Mouse (Mus musculus) heart, postnatal 4 days (tissue): ENCODE measurements at regions not wholly inside any gene's neighbourhood (a gene's known extent, or its start where the extent isn't known, plus 50 kb on each side); places are given as distances from the start of the nearest gene placed in this dataset.

Source experiments
- DNase-seq: peaks from one replicate; pipeline ENCODE4 v3.0.0; 2021

DNA sequence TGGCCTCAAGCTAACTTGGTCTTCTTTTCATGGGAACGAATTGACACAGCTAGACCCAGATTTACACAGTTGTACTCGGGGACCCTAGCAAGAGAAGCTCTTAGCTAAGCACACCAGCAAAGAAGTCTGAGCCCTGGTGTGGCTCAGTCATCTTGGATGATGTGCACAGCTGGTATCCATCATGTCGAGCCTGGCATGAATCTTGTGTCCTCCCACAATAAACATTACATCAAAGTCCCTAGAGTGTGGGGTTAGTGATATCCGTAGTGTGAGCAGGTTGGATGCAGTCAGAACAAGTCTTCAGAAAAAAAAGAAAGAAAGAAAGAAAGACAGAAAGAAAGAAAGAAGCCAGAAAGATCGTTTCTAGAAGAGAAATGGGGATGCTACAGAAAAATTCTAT, 52.1 kb upstream of the Hmcn1 start:
- peak; percentile 59 for DNase-seq

DNA sequence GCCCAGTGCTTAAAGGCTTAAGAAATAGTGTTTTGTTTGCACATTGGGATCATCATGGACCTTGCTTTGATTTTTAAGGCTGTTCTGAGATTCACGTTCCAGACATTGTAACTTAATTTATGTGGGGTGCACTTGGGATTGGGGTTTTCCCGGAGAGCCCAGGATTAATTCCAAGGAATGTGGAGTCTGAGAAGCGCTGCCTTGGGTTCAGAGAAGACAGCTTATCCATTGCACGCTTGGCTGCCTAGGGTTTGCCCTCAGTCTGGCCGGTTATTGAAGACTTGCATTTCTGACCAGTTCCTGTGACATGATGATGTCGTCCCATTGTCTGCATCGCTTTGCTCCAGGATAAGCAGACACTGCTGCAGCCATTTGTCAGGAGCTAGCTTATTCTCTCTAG, 53.4 kb upstream of the Hmcn1 start:
- DNase-seq: no peak

DNA sequence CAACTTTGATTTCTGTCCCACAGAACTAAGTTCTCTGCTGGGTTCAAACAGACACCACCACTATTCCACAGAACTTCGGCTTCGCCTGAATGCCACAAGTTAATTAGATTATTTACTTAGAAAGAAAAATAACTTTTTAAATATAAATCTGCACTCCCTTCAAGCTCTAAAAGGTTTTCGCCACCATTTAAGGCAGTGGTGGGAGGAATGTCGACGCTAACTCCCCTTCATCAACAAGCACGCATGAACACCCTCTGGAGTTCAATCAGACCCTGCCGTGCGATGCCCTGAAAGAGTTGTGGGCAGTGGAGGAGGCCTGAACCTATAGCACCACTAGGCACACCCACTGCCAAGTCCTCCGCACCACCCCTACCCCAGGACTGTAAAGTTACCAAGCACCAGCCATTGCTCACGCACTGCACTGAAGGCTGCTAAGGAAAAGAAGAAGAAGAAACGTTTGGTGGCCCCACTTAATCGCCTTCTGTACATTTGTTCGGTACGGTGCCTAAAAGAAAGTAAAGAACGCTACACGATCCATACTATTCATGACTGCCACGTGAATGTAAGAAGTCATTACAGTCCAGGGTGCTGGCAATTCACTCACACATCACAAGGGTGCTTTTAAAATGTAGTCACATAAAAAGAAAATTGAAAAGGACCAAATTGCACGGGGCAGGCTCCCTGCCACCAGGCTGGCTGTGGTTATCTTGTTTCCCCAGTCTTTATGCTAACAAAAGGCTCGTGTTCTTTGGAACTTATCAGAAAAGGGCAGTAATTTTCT, 56.7 kb upstream of the Hmcn1 start:
- no peak for DNase-seq

DNA sequence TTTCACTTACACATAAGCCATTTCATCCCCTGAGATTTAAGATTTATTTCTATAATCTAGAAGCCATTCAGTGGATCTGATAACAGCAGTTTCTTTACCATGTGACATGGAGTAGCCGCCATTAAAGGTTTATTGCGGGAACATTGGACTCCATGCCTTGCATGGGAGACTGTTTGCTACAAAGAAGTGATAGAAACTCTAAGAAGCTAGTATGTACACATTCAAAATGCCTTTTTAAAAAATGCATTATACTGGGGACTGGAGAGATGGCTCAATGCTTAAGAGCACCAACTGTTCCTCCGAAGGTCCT, 57.2 kb upstream of the Hmcn1 start:
- DNase-seq: no peak

DNA sequence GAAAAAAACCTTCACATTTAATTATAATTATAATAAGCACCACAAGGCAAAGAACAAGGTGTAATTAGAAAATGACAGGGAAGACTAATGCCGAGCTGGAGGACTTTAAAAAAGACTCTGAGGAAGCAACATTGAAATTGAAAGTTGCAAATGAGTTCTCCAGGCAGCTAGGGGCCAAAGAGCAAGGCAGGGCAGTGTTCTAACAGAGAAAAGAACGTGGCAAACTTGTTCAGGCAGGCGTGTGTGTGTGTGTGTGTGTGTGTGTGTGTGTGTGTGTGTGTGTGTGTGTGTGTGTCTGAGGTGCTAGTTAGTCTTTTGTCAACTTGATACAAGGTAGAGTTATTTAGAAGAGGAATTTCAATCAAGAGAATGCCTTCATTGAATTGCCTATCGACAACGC, 60.0 kb upstream of the Hmcn1 start:
- DNase-seq: no peak

DNA sequence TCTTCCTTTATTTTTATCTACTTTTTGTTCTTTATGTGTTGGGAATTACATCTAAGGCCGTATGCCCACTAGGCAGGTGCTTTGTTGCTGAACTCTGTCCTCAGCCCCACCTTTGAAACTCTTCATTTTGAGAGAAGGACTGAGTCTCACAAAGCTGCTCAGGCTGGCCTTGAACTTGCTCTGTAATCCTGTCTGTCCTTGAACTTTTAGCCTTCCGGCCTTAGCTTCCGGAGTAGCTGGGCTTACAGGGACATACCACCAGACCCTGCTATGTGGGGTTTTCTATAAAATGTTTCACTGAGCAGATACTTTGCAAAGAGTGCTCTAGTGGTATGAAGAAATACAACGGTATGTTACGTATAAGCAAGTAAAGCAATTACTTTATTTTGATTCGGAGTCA, 62.2 kb upstream of the Hmcn1 start:
- no peak for DNase-seq

DNA sequence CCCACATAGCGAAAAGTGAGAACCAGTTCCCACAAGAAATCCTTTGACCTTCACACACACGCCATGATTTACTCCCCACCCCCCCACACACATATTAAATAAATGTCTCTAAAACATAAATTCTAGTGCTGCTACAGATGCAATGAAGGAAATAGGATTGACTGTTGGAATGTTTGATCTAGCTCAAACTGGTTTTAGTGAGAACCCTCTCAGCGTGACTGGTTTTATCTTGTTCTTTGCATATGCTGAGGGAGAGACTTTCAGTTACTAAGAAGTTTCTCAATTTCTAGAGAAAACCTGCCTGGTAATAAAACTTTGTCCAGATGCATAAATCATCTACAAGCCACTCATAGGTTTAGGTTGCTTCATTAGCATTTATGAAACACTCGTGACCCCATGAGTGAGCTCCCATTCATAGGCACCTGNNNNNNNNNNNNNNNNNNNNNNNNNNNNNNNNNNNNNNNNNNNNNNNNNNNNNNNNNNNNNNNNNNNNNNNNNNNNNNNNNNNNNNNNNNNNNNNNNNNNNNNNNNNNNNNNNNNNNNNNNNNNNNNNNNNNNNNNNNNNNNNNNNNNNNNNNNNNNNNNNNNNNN, 66.4 kb upstream of the Hmcn1 start:
- no peak for DNase-seq

DNA sequence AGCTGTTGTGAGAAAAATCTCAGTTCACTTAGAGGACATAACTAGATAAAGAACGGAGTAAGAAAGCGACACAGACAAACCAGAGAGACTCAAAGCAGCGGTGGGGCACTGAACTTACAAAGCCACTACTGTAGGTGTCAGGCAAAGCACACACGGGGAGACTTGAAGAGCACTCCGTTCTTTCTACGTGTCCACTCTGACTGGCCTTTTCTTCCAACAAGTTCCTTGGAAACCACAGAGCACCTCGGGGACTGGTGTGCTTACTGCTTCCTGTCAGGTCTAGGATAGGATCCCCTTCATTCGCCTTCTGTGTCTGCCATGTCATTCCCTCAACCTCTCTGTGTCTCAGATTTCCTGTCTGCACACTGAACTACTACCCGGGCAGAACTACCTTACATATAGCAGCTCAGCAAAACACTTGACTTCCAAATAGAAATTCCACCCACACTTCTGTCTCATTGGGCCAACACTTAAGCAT, 71.9 kb upstream of the Hmcn1 start:
- DNase-seq: peak; percentile 43

DNA sequence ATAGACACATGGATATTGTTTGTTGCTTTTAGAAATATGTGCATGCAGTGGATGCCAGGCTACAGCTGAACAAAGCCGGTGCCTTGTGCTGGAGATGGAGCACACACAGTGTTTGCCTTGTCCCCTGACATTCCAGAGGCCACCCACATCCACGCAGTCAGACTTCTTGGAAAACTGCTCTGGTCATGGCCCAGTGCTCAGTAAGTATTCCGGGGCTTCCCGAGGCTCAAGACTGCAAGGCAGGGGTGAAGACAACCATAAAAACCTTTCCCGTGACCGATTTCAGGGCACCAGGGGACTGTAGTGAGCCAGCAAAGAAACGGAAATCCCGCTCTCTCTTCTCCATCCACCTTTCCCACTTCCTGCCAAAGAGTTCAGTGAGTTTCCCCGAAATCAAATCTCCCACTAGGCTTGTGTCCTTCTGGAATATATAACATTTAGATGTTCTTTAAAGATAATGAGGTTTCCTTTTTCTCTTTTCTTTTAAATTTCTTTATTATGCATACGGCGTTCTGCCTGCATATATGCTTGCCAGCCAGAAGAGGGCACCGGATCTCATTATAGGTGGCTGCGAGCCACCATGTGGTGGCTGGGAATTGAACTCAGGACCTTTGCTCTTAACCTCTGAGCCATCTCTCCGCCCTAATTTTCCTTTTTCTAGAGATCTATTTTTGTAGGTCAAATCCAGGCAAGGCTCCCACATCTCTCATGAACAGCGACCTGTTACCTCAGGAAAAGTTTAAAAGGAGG, 73.3 kb upstream of the Hmcn1 start:
- no peak for DNase-seq

DNA sequence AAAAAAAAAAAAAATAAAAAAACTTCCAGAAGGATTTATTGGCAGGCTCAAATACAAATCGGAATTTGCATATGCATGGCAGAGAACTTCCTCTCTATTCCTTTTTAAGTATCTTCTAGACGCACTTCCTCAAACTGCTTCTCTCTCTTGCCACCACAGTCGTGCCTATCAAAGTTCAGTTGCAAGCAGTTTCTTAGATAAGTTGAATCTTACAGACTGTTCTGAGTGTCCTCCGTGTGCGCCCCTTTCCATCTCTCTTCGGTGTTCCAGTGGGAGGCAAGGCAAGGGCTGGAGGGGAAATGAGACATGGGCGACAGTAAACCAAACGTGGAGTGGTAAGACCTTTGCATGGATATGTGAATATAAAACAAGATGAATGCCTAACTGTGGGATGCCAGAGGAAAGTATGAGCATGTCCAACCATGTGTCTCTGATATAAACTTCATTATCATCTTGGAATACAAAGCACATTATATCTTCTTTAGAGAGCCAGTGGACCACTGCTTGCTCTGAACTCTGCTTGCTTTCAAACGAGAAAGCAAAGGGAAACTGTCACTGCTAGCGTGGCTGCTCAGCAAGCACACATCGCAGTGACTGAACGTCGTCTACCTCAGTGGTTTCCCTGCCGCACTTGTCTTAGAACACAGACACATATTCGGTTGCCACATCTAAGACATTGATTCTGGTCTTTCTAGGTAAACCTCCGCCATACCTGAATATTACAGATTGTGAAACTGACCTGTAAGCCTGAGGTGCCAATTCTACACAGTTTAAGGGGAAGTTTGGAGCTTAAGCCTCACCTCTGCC, 81.5 kb upstream of the Hmcn1 start:
- no peak for DNase-seq

DNA sequence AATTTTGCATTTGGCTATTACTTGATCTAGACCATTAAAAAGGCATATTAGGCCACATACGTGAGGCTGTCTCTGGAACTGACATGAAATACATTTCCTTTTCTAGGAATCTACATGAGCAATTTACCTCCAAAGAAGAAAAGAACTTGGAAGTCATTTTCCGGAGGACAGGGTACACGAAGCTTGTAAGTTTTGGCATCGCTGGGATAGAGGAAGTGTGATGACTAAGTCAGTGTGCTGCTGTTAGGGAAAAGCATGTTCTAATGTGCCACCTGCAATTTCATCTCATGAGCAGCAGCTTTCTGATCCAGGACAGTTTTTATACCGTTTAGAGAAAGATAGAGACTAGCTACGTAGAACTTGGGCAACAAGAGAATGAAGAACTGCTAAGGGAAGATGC, 82.3 kb upstream of the Hmcn1 start:
- DNase-seq: no peak

DNA sequence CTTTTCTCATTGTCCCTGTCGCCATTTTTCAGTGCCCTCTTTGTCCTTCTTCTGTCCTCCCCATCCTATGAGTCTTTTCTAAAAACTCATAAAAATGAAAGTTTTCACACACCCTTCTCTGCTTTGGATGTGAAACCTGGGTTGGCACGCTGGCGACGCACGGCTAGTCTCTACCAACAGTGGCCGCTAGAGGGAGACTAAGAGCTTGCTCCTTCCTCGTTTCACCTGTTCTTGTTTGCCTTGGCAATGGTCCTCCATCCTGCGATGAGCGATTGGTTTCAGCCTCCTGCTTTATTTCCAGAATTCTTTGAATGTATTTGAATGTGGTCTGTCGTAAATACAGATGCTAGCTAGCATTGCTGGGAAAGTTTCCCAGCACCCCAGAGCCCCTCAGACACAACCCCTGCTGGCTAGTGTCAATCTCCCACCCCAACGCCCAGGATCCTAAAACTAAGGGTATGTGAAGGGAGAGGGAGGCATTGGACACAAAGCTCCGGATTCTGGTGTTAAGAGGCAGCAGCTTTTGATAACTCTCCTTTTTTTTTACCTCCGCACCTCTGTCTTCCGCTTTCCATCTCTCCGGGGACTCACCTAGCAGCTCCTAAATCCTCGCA, 85.8 kb upstream of the Hmcn1 start:
- DNase-seq: peak; percentile 91

DNA sequence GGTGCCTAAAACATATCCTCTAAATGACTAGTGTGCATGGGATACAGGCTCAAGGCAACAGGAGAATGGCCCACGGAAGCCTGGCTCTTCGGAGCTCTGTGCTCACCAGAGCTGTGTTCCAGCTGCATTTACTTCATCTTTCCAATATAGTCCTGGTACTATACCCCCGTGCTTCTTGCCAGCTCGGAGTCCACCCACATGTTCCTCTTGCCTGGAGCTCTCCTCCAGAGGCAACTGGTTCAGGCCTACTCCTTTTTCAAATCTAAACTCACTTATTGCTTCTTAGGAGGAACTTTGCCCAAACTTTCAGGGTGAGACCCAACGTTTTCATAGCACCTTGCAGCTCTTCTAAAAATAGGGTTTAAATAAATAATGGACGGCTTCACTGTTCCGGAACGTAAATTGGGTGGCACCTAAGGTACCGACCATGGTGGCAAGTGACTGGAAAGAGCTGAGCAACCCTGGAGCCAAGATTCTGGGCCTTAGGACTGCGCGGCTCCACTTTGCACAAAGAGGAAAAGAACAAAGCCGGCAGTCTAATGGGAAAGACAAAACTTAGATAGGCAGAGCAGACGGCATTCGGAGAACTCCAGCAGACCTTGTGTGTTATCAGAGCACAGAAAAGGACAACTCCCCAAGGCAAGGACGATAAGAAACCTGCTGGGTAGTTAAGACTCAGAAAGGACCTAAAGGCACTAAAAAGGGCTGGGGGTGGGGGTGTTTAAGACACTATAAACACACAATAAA, 86.6 kb upstream of the Hmcn1 start:
- no peak for DNase-seq

DNA sequence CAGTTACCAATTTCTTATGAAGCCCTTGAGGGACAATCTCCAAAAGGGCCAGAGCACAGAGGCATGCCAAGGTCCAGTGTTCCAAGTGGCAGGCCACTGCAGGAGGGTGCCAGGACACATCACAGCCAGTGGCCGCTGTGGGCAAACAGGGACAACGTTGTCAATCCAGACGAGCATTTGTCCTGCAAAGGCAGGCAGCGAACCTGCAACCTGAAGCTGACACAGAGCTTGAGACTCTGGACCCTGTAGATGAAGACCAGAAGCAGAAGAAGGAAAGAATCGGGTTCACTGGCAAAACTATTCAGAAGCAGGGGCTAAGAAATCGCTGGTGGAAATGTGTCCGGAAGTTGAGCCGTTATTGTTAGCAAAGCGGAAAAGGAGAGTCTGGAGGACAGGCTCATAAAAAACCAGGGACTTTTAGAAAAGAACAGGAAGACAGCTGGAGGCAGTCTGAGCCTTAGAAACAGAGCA, 87.3 kb upstream of the Hmcn1 start:
- peak; percentile 32 for DNase-seq

DNA sequence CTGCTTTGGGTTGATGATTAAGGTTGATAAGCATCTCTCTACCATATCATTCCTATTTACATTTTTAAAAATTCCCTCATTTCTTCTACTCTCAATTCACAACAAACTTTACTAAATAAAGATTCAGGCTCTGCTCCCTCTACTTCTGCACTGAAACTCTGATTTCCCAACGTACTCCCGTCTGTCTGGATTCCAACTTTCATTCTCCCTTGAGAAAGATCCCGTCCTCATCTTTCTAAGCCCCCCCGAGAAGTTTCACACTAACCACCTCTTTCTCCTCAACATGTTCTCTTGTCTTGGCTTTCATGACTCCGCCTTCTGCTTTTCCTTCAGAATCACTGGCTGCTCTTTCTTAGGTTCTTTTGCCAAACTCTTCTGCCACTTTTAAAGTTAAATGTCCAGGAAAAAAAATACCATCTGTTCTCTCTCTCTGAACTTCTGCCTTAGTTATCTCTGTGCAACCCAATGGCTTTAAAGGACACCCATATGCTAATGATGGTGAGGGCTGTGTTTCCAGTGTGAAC, 89.3 kb upstream of the Hmcn1 start:
- no peak for DNase-seq

DNA sequence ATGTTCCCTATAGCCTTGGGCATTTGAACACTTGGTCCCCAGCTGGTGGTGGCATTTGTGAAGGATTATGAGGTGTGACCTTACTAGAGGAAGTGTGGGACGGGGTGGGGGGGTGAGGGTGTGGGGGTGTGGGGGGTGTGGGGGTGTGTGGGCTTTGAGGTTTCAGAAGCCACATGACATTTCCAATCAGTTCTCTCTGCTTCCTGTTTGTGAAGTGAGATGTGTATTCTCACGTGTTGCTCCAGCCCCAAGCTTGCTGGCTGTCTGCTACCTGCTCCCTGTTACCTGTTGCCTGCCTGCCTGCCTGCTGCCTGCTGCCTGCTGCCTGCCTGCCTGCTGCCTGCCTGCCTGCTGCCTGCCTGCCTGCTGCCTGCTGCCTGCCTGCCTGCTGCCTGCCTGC, 90.6 kb upstream of the Hmcn1 start:
- DNase-seq: no peak

DNA sequence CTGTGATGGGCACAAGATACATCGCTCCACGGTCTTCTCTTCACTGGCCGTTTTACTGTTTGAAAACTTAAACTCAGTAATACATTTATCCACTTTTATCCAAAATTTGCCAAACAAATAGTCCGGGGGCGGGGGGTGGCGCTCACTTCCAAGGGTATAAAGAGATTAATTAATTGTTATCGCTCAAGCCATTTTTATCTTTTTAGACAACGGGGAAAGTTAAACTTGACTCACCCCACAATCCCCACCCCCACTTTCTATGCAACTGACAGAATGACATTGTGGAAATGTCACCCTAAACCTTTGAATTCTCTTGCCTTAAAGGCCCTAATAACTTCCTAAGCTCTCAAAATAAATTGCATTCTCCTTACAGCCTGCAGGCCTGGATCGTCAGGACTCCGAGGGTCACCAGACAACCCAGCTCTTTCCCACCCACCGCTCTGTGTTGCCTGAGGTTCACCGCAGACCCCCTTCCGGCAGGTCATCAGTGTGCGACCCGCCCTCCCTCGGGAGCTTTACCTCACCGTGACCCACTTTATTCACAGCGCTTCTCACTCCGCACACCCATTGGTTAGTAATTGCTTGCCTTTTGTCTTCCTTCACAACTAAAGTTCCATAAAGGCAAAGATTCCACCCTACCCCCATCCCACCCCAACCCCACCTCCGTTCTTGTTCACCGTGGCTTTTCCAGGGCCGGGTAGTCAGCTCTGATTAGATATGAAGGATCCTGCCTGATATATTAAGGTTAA, 93.0 kb upstream of the Hmcn1 start:
- no peak for DNase-seq

DNA sequence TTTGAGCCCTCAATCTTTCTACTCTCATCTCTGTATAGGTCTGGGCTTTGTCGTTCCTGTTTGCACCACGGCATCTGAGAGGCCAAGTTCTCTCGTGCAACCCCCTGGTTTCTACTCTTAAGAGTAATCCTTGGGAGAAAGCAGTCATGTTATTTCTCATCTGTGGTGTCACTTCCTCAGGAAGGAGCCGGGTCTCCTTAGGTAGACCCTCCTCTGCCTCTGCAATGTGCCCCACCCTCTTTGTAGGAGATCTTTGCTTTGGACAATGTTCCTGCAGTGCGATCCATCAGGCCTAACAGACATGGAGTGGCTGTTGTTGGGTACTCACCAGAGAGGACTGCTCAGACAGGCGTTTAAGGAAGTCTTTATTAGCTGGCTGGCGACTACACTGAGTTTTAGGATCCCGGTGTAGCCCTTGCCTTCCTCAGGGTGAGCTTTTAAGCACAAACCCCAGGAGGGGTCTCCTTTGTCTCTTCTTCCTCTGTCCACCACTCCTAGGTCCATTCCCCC, 94.0 kb upstream of the Hmcn1 start:
- DNase-seq: no peak

DNA sequence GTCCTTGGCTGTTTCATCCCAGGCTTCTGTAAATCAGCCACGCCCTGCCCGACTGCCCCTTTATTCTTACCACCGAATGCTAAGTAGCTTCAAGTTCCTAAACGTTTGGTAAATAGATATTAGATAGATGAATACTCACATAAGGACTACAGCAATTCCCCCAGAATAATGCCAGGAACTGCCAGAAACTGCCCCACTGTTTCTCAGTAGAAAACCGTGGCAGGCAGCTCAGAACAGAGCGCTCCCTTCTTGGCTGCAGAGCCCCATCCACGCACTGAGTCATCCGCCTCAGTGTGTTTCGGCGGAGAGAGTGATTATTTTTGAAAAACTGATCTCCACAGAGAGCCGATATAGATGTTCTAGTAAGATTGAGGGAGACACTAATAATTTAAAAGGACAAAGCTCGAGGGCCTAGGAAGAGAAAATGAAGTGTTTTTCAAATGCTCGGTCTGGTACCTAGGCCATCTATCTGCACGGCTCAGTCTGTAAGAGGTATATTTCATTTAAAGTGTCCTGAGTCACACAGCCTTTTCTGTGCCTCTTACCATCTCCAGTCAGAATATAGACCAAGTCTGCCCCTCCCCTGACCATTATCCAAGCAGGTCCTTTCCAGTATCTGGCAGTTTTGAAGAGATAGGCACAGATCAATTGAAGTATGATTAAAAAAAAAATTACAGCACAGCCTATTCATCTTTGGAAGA, 94.4 kb upstream of the Gm47985 start:
- no peak for DNase-seq
